Mouse (Mus musculus): ENCODE results near the gene Scn7a.

GRCm38 (mm10) chr2:66797493-66797892 lies 12.8 kb upstream of the Scn7a start:
- no peak for TF ChIP-seq CTCF (IDR thresholded peaks at IDR 0.05; ENCODE audit: insufficient read depth, low read depth, low read length)
- no peak for TF ChIP-seq POLR2A (IDR thresholded peaks at IDR 0.05; ENCODE audit: insufficient read depth, low read depth, low read length)

Measured in olfactory bulb, adult 2 months (tissue).